Mouse (Mus musculus): Measurements from ENCODE around the gene Mylpf.

DNA sequence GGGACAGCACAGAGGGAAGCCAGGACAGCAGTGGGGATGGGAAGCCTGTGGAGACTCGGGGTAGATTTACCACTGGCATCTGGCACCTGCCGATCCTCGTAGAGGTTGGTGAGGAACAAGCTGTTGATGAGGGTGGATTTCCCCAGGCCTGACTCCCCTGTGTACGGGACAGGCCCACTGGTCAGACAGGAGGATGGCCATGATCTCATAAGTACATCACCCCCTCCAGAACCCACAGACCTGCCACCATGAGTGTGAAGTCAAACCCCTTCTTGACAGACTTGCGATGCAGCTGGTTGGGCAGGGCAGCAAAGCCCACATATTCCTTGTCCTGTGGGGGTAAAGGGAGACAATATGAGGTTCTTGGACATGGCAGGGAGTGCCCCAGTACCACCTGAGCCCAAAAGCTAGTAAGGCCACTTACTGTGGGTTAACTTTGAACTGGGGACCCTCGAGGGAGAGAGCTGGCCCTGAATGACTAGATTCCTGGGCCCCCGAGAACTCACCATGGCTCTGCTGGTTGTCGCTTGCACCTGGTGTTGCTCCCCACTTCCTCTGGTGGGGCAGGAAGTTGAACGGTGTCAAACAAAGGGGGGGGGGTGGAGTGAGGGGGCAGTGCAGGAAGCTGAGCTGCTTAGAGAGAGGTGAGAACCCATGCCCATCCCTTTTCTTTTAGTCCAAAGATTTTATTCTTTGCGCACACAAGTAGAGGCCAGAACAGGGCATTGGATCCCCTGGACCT, 9.4 kb downstream of the Mylpf start:
- no peak for TF ChIP-seq POLR2A (IDR thresholded peaks at IDR 0.05; ENCODE audit: extremely low read depth, insufficient read depth, low read length)
- TF ChIP-seq CTCF (IDR thresholded peaks at IDR 0.05; ENCODE audit: extremely low read depth, insufficient read depth, low read length), result no peak
